In genomic region chr7:100570930-100571715, GRCm38 (mm10) we compare ENCODE assay signal across 30 mouse cellular contexts. TPM values are rescaled to one million over a fixed set of nuclear protein-coding genes. Genes with fewer than 3 reads are reported as not detected.
DNase-seq lines count a peak whose midpoint lies in the region; ATAC-seq and TF ChIP-seq lines count a peak whose summit lies in the region.
"Had no signal": no experiment of that assay in that cellular context is flagged by ENCODE, and none has a peak within 500 bp of the region (broad histone marks: within the 10 kb centered on the region; RNA-seq: fewer than 3 reads in every experiment).

No protein-coding gene starts in this region.

- H3K36me3 ChIP-seq in liver, embryonic 11.5 days (ENCODE audit: control insufficient read depth, insufficient read depth, low read length), result 0 out of 2 replicates have a peak, but pooled peaks cover 4% of the 10 kb centered on the region
- no peaks in the 10 kb centered on the region; the same call in 1 of the 2 replicates for H3K36me3 ChIP-seq in liver, embryonic 14.5 days (replicated peaks; ENCODE audit: control insufficient read depth, insufficient read depth, low read depth)
- H3K36me3 ChIP-seq in hindbrain, embryonic 16.5 days (ENCODE audit: control insufficient read depth, insufficient read depth, low read length), result peaks cover 4% of the 10 kb centered on the region; the same call in 1 of the 2 replicates
- H3K36me3 ChIP-seq: forebrain, embryonic 15.5 days; midbrain, embryonic 12.5 days had no signal

- ATAC-seq in liver, embryonic 11.5 days (replicated peaks; ENCODE audit: low FRiP score), result peak; percentile 87
- ATAC-seq in erythroblast, adult 5-6 weeks (replicated peaks; ENCODE audit: low FRiP score, poor library complexity, severe bottlenecking), result peak; percentile 87
- peak; percentile 90 for ATAC-seq in liver, embryonic 14.5 days (ENCODE audit: insufficient read depth)
- peak; percentile 74 for ATAC-seq in megakaryocyte-erythroid progenitor cell, adult 5-6 weeks (replicated peaks; ENCODE audit: low FRiP score, low TSS enrichment, poor library complexity, severe bottlenecking)
- ATAC-seq in hindbrain, embryonic 16.5 days, result no peak
- ATAC-seq: activated CD4-positive, CD25-positive, alpha-beta regulatory T cell, adult 4 months; forebrain, embryonic 15.5 days; intestine, postnatal 0 days had no signal

- H3K9me3 ChIP-seq in liver, embryonic 11.5 days (ENCODE audit: control insufficient read depth, low read length), result no peaks in the 10 kb centered on the region
- H3K9me3 ChIP-seq in liver, embryonic 14.5 days (ENCODE audit: control insufficient read depth, low read length), result no peaks in the 10 kb centered on the region
- H3K9me3 ChIP-seq in hindbrain, embryonic 16.5 days (ENCODE audit: control insufficient read depth, low read length), result no peaks in the 10 kb centered on the region
- H3K9me3 ChIP-seq: embryonic facial prominence, embryonic 10.5 days; embryonic facial prominence, embryonic 15.5 days; forebrain, embryonic 10.5 days; forebrain, embryonic 15.5 days; hindbrain, embryonic 12.5 days; kidney, embryonic 15.5 days; limb, embryonic 12.5 days; midbrain, embryonic 12.5 days; neural tube, embryonic 13.5 days; stomach, embryonic 15.5 days had no signal

- H3K4me1 ChIP-seq in liver, embryonic 11.5 days (replicated peaks; ENCODE audit: control insufficient read depth, insufficient read depth, low read length), result peaks cover 21% of the 10 kb centered on the region
- peaks cover 26 to 35% of the 10 kb centered on the region in 2 experiments for H3K4me1 ChIP-seq in liver, embryonic 14.5 days (replicated peaks; ENCODE audit: control insufficient read depth in 2 of 2, insufficient read depth in 2 of 2, low read length in 1 of 2)
- H3K4me1 ChIP-seq in hindbrain, embryonic 16.5 days (ENCODE audit: control insufficient read depth, insufficient read depth, low read depth, low read length), result no peaks in the 10 kb centered on the region
- H3K4me1 ChIP-seq: embryonic facial prominence, embryonic 10.5 days; embryonic facial prominence, embryonic 15.5 days; forebrain, embryonic 10.5 days; forebrain, embryonic 15.5 days; hindbrain, embryonic 12.5 days; kidney, embryonic 15.5 days; limb, embryonic 12.5 days; midbrain, embryonic 12.5 days; neural tube, embryonic 13.5 days; stomach, embryonic 15.5 days had no signal

- DNase-seq in liver, embryonic 11.5 days (ENCODE audit: low spot score), result no peak
- DNase-seq in liver, result no peak
- peak; percentile 58 to 61 (median 59) for DNase-seq in liver, embryonic 14.5 days (ENCODE audit: low read depth in 3 of 3, low spot score in 3 of 3)
- DNase-seq in cerebellum, postnatal 4 days (ENCODE audit: low spot score in 2 of 2), result no peak
- DNase-seq in cerebellum, adult 18-20 months, result no peak
- DNase-seq: adrenal gland, adult 8-10 months; gastrocnemius, adult 2 months; gastrocnemius, postnatal 36 days; heart, adult 18-20 months; heart, postnatal 36 days; kidney, postnatal 25 days; lung, embryonic 14.5 days; thymus, postnatal 14 days had no signal

- no peak overlapping the region for H3K9ac ChIP-seq in liver, embryonic 11.5 days (ENCODE audit: low read depth, low read length)
- H3K9ac ChIP-seq in liver, embryonic 14.5 days (replicated peaks), result peak overlapping the region; percentile 19
- no peak overlapping the region for H3K9ac ChIP-seq in hindbrain, embryonic 16.5 days (ENCODE audit: low read depth, low read length)
- H3K9ac ChIP-seq: embryonic facial prominence, embryonic 15.5 days; forebrain, embryonic 15.5 days; hindbrain, embryonic 12.5 days; kidney, embryonic 15.5 days; limb, embryonic 12.5 days; lung, embryonic 14.5 days; midbrain, embryonic 12.5 days; neural tube, embryonic 13.5 days; stomach, embryonic 15.5 days had no signal

- 0 out of 2 replicates have a peak overlapping the region, but pooled peaks have one; percentile 1 for H3K27ac ChIP-seq in liver, embryonic 11.5 days (ENCODE audit: low read depth, low read length)
- peak overlapping the region; percentile 78 for H3K27ac ChIP-seq in liver, embryonic 14.5 days
- H3K27ac ChIP-seq in hindbrain, embryonic 16.5 days (ENCODE audit: low read depth, low read length), result no peak overlapping the region
- H3K27ac ChIP-seq: embryonic facial prominence, embryonic 10.5 days; embryonic facial prominence, embryonic 15.5 days; forebrain, embryonic 10.5 days; forebrain, embryonic 15.5 days; hindbrain, embryonic 12.5 days; kidney, embryonic 15.5 days; left cerebral cortex, adult 2 months; limb, embryonic 12.5 days; midbrain, embryonic 12.5 days; neural tube, embryonic 13.5 days; stomach, embryonic 15.5 days had no signal

- no peak for TF ChIP-seq CTCF in liver, embryonic 14.5 days (IDR thresholded peaks at IDR 0.05; ENCODE audit: low read depth)

- WGBS in liver, embryonic 11.5 days, result 59% methylated on average over 3 of the region's 3 CpGs
- WGBS in liver, embryonic 14.5 days (ENCODE audit: insufficient replicate concordance), result 33% methylated on average over 3 of the region's 3 CpGs
- 83% methylated on average over 3 of the region's 3 CpGs for WGBS in hindbrain, embryonic 16.5 days

- 0 out of 2 replicates have a peak overlapping the region, but pooled peaks have one; percentile 6 for H3K4me2 ChIP-seq in liver, embryonic 11.5 days
- peak overlapping the region; percentile 56 for H3K4me2 ChIP-seq in liver, embryonic 14.5 days (ENCODE audit: low read depth)
- H3K4me2 ChIP-seq in hindbrain, embryonic 16.5 days (ENCODE audit: low read length), result no peak overlapping the region
- H3K4me2 ChIP-seq: embryonic facial prominence, embryonic 15.5 days; forebrain, embryonic 15.5 days; heart, embryonic 11.5 days; hindbrain, embryonic 12.5 days; kidney, embryonic 15.5 days; limb, embryonic 12.5 days; lung, embryonic 14.5 days; midbrain, embryonic 12.5 days; neural tube, embryonic 13.5 days; stomach, embryonic 15.5 days had no signal

- H3K4me3 ChIP-seq in liver, embryonic 11.5 days (ENCODE audit: low read depth, low read length), result no peak overlapping the region
- no peak overlapping the region for H3K4me3 ChIP-seq in liver, embryonic 14.5 days (ENCODE audit: insufficient read depth in 1 of 2, low read depth in 2 of 2, low read length in 2 of 2)
- no peak overlapping the region for H3K4me3 ChIP-seq in hindbrain, embryonic 16.5 days (ENCODE audit: low read length)
- H3K4me3 ChIP-seq: embryonic facial prominence, embryonic 10.5 days; embryonic facial prominence, embryonic 15.5 days; forebrain, embryonic 10.5 days; forebrain, embryonic 15.5 days; gastrocnemius, adult 2 months; hindbrain, embryonic 12.5 days; kidney, embryonic 15.5 days; left cerebral cortex, adult 2 months; limb, embryonic 12.5 days; midbrain, embryonic 12.5 days; neural tube, embryonic 13.5 days; stomach, embryonic 15.5 days had no signal

- peak; percentile 79 for TF ChIP-seq EP300 in liver, embryonic 14.5 days (IDR thresholded peaks at IDR 0.05; ENCODE audit: low read depth)

- H3K27me3 ChIP-seq in liver, embryonic 11.5 days (replicated peaks; ENCODE audit: control insufficient read depth, insufficient read depth, low read length), result no peaks in the 10 kb centered on the region
- H3K27me3 ChIP-seq in liver, embryonic 14.5 days (ENCODE audit: control insufficient read depth, insufficient read depth, low read length), result no peaks in the 10 kb centered on the region
- no peaks in the 10 kb centered on the region for H3K27me3 ChIP-seq in hindbrain, embryonic 16.5 days (replicated peaks; ENCODE audit: control insufficient read depth, insufficient read depth, low read length)
- H3K27me3 ChIP-seq: embryonic facial prominence, embryonic 15.5 days; forebrain, embryonic 15.5 days; hindbrain, embryonic 12.5 days; kidney, embryonic 15.5 days; limb, embryonic 12.5 days; midbrain, embryonic 12.5 days; neural tube, embryonic 13.5 days; stomach, embryonic 15.5 days had no signal

RNA-seq across cellular contexts. Expression of gene Coa4, which starts 34.3 kb away (rescaled TPM):
- polyA plus RNA-seq in liver, embryonic 11.5 days (2014; fragmentation: Nextera tagmentation; extraction: Ambion mirVana), result 26.3 and 27.5 TPM in 2 replicates
- total RNA-seq in erythroblast, adult 5-6 weeks (2015; ENCODE audit: low replicate concordance), result 1.7 and 4.0 TPM in 2 replicates
- total RNA-seq in erythroblast, adult 5-6 weeks (2017; ENCODE audit: low replicate concordance), result 6.7 and 9.8 TPM in 2 replicates
- polyA plus RNA-seq in liver, embryonic 14.5 days (2012; rRNA removed), result 6.0 and 9.4 TPM in 2 replicates
- polyA plus RNA-seq in liver, embryonic 14.5 days (2014; fragmentation: Nextera tagmentation; extraction: Ambion mirVana), result 13.9 and 14.7 TPM in 2 replicates
- total RNA-seq in megakaryocyte-erythroid progenitor cell, adult 5-6 weeks (2014; fragmentation: Nextera tagmentation), result 14.2 and 20.1 TPM in 2 replicates
- 8.2 and 9.0 TPM in 2 replicates for total RNA-seq in megakaryocyte-erythroid progenitor cell, adult 5-6 weeks (2017)
- 14.1 and 17.3 TPM in 2 replicates for polyA plus RNA-seq in hindbrain, embryonic 16.5 days (2015; fragmentation: Nextera tagmentation; extraction: Ambion mirVana)

RNA-seq across cellular contexts. Expression of gene Rab6a, which starts 36.1 kb away (rescaled TPM):
- 81.6 and 85.7 TPM in 2 replicates for polyA plus RNA-seq in liver, embryonic 11.5 days (2014; fragmentation: Nextera tagmentation; extraction: Ambion mirVana)
- 60.5 and 60.6 TPM in 2 replicates for total RNA-seq in erythroblast, adult 5-6 weeks (2015; ENCODE audit: low replicate concordance)
- total RNA-seq in erythroblast, adult 5-6 weeks (2017; ENCODE audit: low replicate concordance), result 62.5 and 81.7 TPM in 2 replicates
- 17.0 and 24.3 TPM in 2 replicates for polyA plus RNA-seq in liver, embryonic 14.5 days (2012; rRNA removed)
- polyA plus RNA-seq in liver, embryonic 14.5 days (2014; fragmentation: Nextera tagmentation; extraction: Ambion mirVana), result 39.8 and 43.9 TPM in 2 replicates
- total RNA-seq in megakaryocyte-erythroid progenitor cell, adult 5-6 weeks (2014; fragmentation: Nextera tagmentation), result 35.0 and 46.8 TPM in 2 replicates
- total RNA-seq in megakaryocyte-erythroid progenitor cell, adult 5-6 weeks (2017), result 50.5 and 53.1 TPM in 2 replicates
- 276 and 294 TPM in 2 replicates for polyA plus RNA-seq in hindbrain, embryonic 16.5 days (2015; fragmentation: Nextera tagmentation; extraction: Ambion mirVana)

RNA-seq across cellular contexts. Expression of gene Mrpl48, which starts 37.0 kb away (rescaled TPM):
- 78.9 and 81.2 TPM in 2 replicates for polyA plus RNA-seq in liver, embryonic 11.5 days (2014; fragmentation: Nextera tagmentation; extraction: Ambion mirVana)
- total RNA-seq in erythroblast, adult 5-6 weeks (2015; ENCODE audit: low replicate concordance), result 3.5 and 27.4 TPM in 2 replicates
- total RNA-seq in erythroblast, adult 5-6 weeks (2017; ENCODE audit: low replicate concordance), result 7.1 and 40.0 TPM in 2 replicates
- 15.1 and 21.5 TPM in 2 replicates for polyA plus RNA-seq in liver, embryonic 14.5 days (2012; rRNA removed)
- 47.2 and 50.8 TPM in 2 replicates for polyA plus RNA-seq in liver, embryonic 14.5 days (2014; fragmentation: Nextera tagmentation; extraction: Ambion mirVana)
- total RNA-seq in megakaryocyte-erythroid progenitor cell, adult 5-6 weeks (2014; fragmentation: Nextera tagmentation), result 50.3 and 57.1 TPM in 2 replicates
- 93.1 and 138 TPM in 2 replicates for total RNA-seq in megakaryocyte-erythroid progenitor cell, adult 5-6 weeks (2017)
- polyA plus RNA-seq in hindbrain, embryonic 16.5 days (2015; fragmentation: Nextera tagmentation; extraction: Ambion mirVana), result 85.2 and 90.5 TPM in 2 replicates

RNA-seq across cellular contexts. Expression of gene Dnajb13, which starts 56.4 kb away (rescaled TPM):
- polyA plus RNA-seq in liver, embryonic 11.5 days (2014; fragmentation: Nextera tagmentation; extraction: Ambion mirVana), result 1.2 and 1.6 TPM in 2 replicates
- total RNA-seq in erythroblast, adult 5-6 weeks (2015; ENCODE audit: low replicate concordance), result 1.5 TPM in 1 of 2 replicates, not detected in the other
- total RNA-seq in erythroblast, adult 5-6 weeks (2017; ENCODE audit: low replicate concordance), result 2.6 and 9.2 TPM in 2 replicates
- polyA plus RNA-seq in liver, embryonic 14.5 days (2012; rRNA removed), result 0.58 and 0.64 TPM in 2 replicates
- 2.0 and 2.3 TPM in 2 replicates for polyA plus RNA-seq in liver, embryonic 14.5 days (2014; fragmentation: Nextera tagmentation; extraction: Ambion mirVana)
- total RNA-seq in megakaryocyte-erythroid progenitor cell, adult 5-6 weeks (2014; fragmentation: Nextera tagmentation), result not detected in 2 replicates
- total RNA-seq in megakaryocyte-erythroid progenitor cell, adult 5-6 weeks (2017), result 0.05 and 1.8 TPM in 2 replicates
- 6.8 and 8.6 TPM in 2 replicates for polyA plus RNA-seq in hindbrain, embryonic 16.5 days (2015; fragmentation: Nextera tagmentation; extraction: Ambion mirVana)
- total RNA-seq: gastrocnemius, adult 2 months; gastrocnemius, postnatal 36 days; heart, postnatal 36 days had no signal

Comparison
In these comparisons a context has a peak if more than half of its experiments do, and no peak if none do; other contexts are left out.
1. DNase-seq: peak in liver, embryonic 14.5 days (3 of 3); none in liver, embryonic 11.5 days (single experiment), liver (single experiment), cerebellum, postnatal 4 days (0 of 2) and cerebellum, adult 18-20 months (0 of 2).